ENCODE assay signal across 8 mouse cellular contexts in genomic region chr2:31381292-31381846, GRCm38 (mm10).
DNase-seq lines count a peak whose midpoint lies in the region; ATAC-seq and TF ChIP-seq lines count a peak whose summit lies in the region.

No protein-coding gene starts in this region.

- peak; percentile 43 for ATAC-seq in kidney, postnatal 0 days (replicated peaks; ENCODE audit: low FRiP score, low read depth)
- ATAC-seq in neutrophil, adult 5-6 weeks (ENCODE audit: extremely low read depth, insufficient number of reproducible peaks, low FRiP score, poor library complexity, severe bottlenecking): peak; percentile 27; the same call in 1 of the 2 replicates

- peak; percentile 56 for DNase-seq in A20 (ENCODE audit: low read depth, low spot score)
- DNase-seq in MEL (ENCODE audit: low read depth, low spot score): peak; percentile 67
- DNase-seq in cerebellum, adult 8-10 months: peak; percentile 73
- DNase-seq in frontal cortex, postnatal 36 days (ENCODE audit: low spot score in 2 of 2): peak; percentile 39 to 48
- DNase-seq in kidney, postnatal 0 days (ENCODE audit: low spot score): peak; percentile 77
- DNase-seq in lung, adult 18-20 months: peak; percentile 26 to 49
- DNase-seq in thymus, postnatal 4 days: peak; percentile 63

- no peak overlapping the region for H3K9ac ChIP-seq in MEL (ENCODE audit: control insufficient read depth, low read depth, low read length, poor library complexity, severe bottlenecking)
- H3K9ac ChIP-seq in kidney, postnatal 0 days (ENCODE audit: low read depth, low read length): no peak overlapping the region

- peak; percentile 67 for TF ChIP-seq RAD21 in MEL (IDR thresholded peaks at IDR 0.05; ENCODE audit: low read depth, low read length)

- TF ChIP-seq CTCF in MEL (IDR thresholded peaks at IDR 0.05 in 2 of 3, conservative IDR thresholded peaks at IDR 0.05 in 1 of 3; ENCODE audit: control insufficient read depth in 1 of 3, insufficient read depth in 1 of 3, low read depth in 2 of 3, low read length in 3 of 3, poor library complexity in 1 of 3, severe bottlenecking in 1 of 3): peak; percentile 80 to 97 (median 83)
- peak; percentile 82 for TF ChIP-seq CTCF in kidney, postnatal 0 days (IDR thresholded peaks at IDR 0.05; ENCODE audit: low read depth)

- H3K4me2 ChIP-seq in kidney, postnatal 0 days (ENCODE audit: low read length): no peak overlapping the region

- no peaks in the 10 kb centered on the region for H3K36me3 ChIP-seq in MEL (ENCODE audit: control insufficient read depth in 1 of 2, insufficient read depth in 2 of 2, low read length in 2 of 2)
- H3K36me3 ChIP-seq in kidney, postnatal 0 days (ENCODE audit: insufficient read depth, low read length): no peaks in the 10 kb centered on the region

- no peak overlapping the region for H3K4me3 ChIP-seq in MEL (ENCODE audit: control insufficient read depth in 1 of 2, insufficient read depth in 1 of 2, low read depth in 2 of 2, low read length in 2 of 2)
- no peak overlapping the region for H3K4me3 ChIP-seq in kidney, postnatal 0 days (replicated peaks; ENCODE audit: low read depth, low read length)

- no peak overlapping the region for H3K27ac ChIP-seq in MEL (ENCODE audit: control insufficient read depth, low read depth, low read length)
- H3K27ac ChIP-seq in kidney, postnatal 0 days: no peak overlapping the region

- TF ChIP-seq EP300 in MEL (IDR thresholded peaks at IDR 0.05; ENCODE audit: low read depth in 1 of 2, low read length in 2 of 2): no peak

- H3K79me2 ChIP-seq in MEL (ENCODE audit: control insufficient read depth, insufficient read depth, low read length, poor library complexity): no peaks in the 10 kb centered on the region

- no peaks in the 10 kb centered on the region for H3K9me3 ChIP-seq in MEL (replicated peaks; ENCODE audit: insufficient read depth, low read length)
- H3K9me3 ChIP-seq in kidney, postnatal 0 days (replicated peaks; ENCODE audit: low read length): no peaks in the 10 kb centered on the region

- H3K4me1 ChIP-seq in MEL (ENCODE audit: control insufficient read depth in 1 of 2, insufficient read depth in 2 of 2, low read length in 2 of 2): no peaks in the 10 kb centered on the region
- H3K4me1 ChIP-seq in kidney, postnatal 0 days (replicated peaks; ENCODE audit: insufficient read depth, low read length): no peaks in the 10 kb centered on the region

- no peaks in the 10 kb centered on the region for H3K27me3 ChIP-seq in MEL (ENCODE audit: control insufficient read depth in 1 of 2, insufficient read depth in 2 of 2, low read length in 2 of 2)
- H3K27me3 ChIP-seq in kidney, postnatal 0 days (ENCODE audit: insufficient read depth, low read length): no peaks in the 10 kb centered on the region

- 62% methylated on average over 4 of the region's 4 CpGs for WGBS in kidney, postnatal 0 days

- TF ChIP-seq POLR2A in MEL (IDR thresholded peaks at IDR 0.05; ENCODE audit: control insufficient read depth in 1 of 2, insufficient read depth in 1 of 2, low read depth in 1 of 2, low read length in 2 of 2, poor library complexity in 1 of 2): no peak

TF ChIP-seq in MEL, 35 proteins besides CTCF, POLR2A, EP300 and RAD21:
- TF ChIP-seq SMC3 (IDR thresholded peaks at IDR 0.05; ENCODE audit: low read depth, low read length) (peak; percentile 56), ZKSCAN1 (IDR thresholded peaks at IDR 0.05; ENCODE audit: low read depth, low read length) (no peak), ZC3H11A (IDR thresholded peaks at IDR 0.05; ENCODE audit: low read depth, low read length) (peak; percentile 21; the same call in 1 of the 2 replicates)
